Mouse (Mus musculus): ENCODE data around the gene Pcnp. TPM values are rescaled to one million over a fixed set of nuclear protein-coding genes. Genes with fewer than 3 reads are reported as not detected.

Pcnp gene
- 175 and 198 TPM in 2 replicates for polyA plus RNA-seq (2015; fragmentation: Nextera tagmentation; extraction: Ambion mirVana)

GRCm38 (mm10) chr16:56029661-56030082, at the start of gene Pcnp:
TSS of gene Pcnp (minus strand) at chr16:56029739.

DNA sequence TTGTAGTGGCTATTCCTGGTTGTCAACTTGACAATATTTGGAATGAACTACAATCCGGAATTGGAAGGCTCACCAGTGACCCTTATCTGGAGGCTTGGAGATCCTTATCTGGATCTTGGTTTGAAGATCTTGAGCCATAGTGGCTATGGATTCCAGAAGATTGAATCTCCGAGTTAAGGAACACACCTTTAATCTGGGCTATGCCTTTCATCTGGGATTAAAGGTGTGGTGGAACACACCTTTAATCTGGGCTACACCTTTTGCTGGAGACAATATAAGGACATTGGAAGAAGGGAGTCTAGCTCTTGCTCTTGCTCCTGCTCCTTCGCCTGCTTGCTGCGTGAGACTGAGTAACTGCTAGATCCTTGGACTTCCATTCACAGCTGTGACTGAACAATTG, 18.5 kb upstream of the Pcnp start, which contains the start of gene Senp7:
TSS of gene Senp7 (plus strand) at position 301 of the 400 bp plus-strand sequence.

DNA sequence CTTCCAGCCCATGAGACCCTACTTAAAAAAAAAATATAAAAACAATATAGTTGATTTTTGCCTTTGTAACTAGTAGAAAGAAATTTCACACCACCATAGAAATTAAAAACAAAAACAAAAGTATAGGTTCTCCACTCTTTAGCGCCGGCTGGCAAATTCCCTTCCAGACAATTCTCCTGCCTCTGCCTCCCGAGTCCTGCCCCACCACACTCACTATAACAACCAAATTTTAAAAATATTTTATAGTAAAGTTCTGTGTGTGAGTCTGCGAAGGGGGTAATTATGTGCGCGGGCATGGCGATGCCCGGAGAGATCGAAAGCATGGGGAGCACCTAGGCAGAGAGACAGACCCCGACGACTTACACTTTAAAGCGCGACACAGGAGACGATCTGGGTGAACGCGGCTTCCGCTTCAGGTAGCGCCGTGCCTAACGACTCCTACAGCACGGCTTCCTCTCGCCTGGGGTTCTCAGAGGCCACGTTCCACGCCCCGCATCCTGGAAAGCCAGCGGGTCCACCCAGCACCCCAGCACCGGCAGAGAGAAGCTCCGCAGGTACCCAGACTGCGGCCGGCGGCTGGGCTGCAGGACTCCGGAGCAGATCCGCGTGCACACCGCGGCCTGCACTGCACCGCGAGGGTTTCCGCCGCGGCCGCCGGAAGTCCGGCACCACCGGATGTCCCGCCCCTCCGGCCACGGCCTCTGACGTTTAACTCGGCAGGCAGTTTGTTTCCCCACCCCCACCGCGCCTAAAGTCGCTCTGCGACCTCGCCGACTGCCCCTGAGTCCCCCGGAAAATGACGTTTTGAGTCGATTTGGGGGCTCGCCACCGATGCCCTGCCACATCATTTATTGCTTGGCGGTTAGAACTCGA, 7.8 kb upstream of the Pcnp start, which contains the start of gene Trmt10c:
TSS of gene Trmt10c (minus strand) at position 682 of the 873 bp plus-strand sequence.

DNA sequence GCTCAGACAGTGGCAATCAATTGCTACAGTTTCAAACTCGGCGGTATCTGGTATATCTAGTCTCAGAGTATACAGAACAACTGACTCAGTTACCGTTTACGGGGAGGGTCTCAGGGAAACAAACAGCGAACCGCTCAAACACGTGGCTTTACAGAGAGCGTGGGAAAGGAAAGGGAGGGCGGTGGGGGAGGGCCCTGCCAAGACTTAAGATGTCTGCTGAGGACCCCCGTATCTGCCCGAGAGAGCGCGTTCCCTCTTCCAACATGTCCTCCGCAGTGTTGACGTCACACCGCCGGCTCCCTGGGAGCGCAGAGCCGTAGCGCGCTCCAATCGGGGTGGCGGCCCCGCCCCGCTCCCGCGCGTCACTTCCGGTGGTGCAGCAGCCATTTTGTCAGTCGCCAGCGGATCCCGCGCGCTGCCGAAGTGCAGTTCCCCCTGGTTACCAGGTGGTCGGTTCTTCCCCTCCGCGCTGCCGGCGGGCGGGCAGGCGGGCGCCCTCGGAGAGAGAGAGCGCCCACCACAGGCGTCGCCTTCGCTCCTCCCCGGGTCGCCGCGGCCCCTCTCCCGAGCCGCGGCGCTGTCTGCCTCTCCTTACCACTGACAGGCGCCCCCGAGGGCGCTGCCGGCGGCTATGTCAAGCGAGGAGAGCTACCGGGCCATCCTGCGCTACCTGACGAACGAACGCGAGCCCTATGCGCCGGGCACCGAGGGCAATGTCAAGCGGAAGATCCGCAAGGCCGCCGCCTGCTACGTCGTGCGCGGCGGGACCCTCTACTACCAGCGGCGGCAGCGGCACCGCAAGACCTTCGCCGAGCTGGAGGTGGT, 55.9 kb downstream of the Pcnp start, which contains the start of gene Zbtb11:
TSS of gene Zbtb11 (plus strand) at position 453 of the 825 bp plus-strand sequence.

GRCm38 (mm10) chr16:55966212-55966871, 63.2 kb downstream of the Pcnp start, which contains the start of gene Rpl24:
TSS of gene Rpl24 (plus strand) at chr16:55966275.

Small RNA genes within 50 kb of the gene (microRNA-seq; reads per million reads assigned to microRNA genes)
- gene Gm24047: not detected

Other genes with a start within 250 kb of the Pcnp start
- gene Nfkbiz, start 190.8 kb downstream of the Pcnp start, polyA plus RNA-seq (2015; fragmentation: Nextera tagmentation; extraction: Ambion mirVana): 2.8 and 3.7 TPM in 2 replicates
- gene Nxpe3, start 134.5 kb downstream of the Pcnp start, polyA plus RNA-seq (2015; fragmentation: Nextera tagmentation; extraction: Ambion mirVana): 1.2 and 1.3 TPM in 2 replicates
- gene Cep97, start 94.9 kb downstream of the Pcnp start, polyA plus RNA-seq (2015; fragmentation: Nextera tagmentation; extraction: Ambion mirVana): 6.0 and 6.2 TPM in 2 replicates
- 473 and 540 TPM in 2 replicates for gene Rpl24, start 63.5 kb downstream of the Pcnp start, polyA plus RNA-seq (2015; fragmentation: Nextera tagmentation; extraction: Ambion mirVana)
- gene Zbtb11, start 55.9 kb downstream of the Pcnp start, polyA plus RNA-seq (2015; fragmentation: Nextera tagmentation; extraction: Ambion mirVana): 19.0 and 19.8 TPM in 2 replicates
- 15.6 TPM in 2 replicates for gene Trmt10c, start 8.1 kb upstream of the Pcnp start, polyA plus RNA-seq (2015; fragmentation: Nextera tagmentation; extraction: Ambion mirVana)
- 34.9 and 40.5 TPM in 2 replicates for gene Senp7, start 18.6 kb upstream of the Pcnp start, polyA plus RNA-seq (2015; fragmentation: Nextera tagmentation; extraction: Ambion mirVana)
- gene Impg2, start 174.6 kb upstream of the Pcnp start, polyA plus RNA-seq (2015; fragmentation: Nextera tagmentation; extraction: Ambion mirVana): 0.05 and 0.22 TPM in 2 replicates